Mouse (Mus musculus): ENCODE measurements around the gene Bcas3.

DNA sequence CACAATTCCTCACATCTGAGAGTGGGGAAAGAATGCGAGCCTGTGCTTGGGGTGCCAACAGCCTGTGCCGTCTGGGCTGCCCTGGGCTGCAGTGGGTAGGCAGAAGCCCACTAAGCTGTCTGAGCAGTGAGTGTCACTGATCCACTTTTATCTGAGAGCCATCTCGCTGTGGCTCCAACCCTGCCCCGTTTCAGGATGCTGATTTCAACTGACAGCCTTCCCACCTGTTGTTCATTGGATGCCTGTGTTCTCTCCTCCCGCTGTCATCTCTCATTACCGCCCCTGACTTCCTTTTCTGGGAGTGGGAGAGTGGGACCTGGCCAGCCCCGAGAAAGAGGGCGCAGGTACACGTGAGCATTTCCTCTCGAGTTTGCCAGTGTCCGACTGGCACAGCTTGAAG is 398.2 kb downstream of the Bcas3 start:
- TF ChIP-seq CTCF (IDR thresholded peaks at IDR 0.05; ENCODE audit: low read depth): no peak
- no peak for TF ChIP-seq EP300 (IDR thresholded peaks at IDR 0.05; ENCODE audit: low read depth)
